Mouse (Mus musculus): ENCODE data around the gene Klk1b24.
"Not testable (repeated sequence)": the region's sequence is repeated elsewhere in the genome, so short reads cannot be mapped to it uniquely, and the experiment has no call there.

The Klk1b24 gene

GRCm38 (mm10) chr7:44187936-44188335, at the start of gene Klk1b24:
Gene Klk1b24, plus strand, starts transcription at chr7:44188236.
- DNase-seq (ENCODE audit: low spot score in 2 of 2): not testable (repeated sequence)

GRCm38 (mm10) chr7:44179299-44180045, 8.6 kb upstream of the Klk1b24 start:
- no peak for DNase-seq (ENCODE audit: low spot score in 2 of 2)

- DNase-seq (ENCODE audit: low spot score in 2 of 2): not testable (repeated sequence)
These were observed 1.5 kb upstream of the Klk1b24 start for GRCm38 (mm10) chr7:44186516-44186915.

- DNase-seq (ENCODE audit: low spot score in 2 of 2): not testable (repeated sequence)
These were observed 5.4 kb downstream of the Klk1b24 start for GRCm38 (mm10) chr7:44193466-44193865.

- DNase-seq (ENCODE audit: low spot score in 2 of 2): no peak
These were observed 9.9 kb downstream of the Klk1b24 start, which contains the start of gene Klk1b3 for GRCm38 (mm10) chr7:44197891-44198290. Gene Klk1b3, plus strand, starts transcription at chr7:44198191.

GRCm38 (mm10) chr7:44207135-44207534, 19.1 kb downstream of the Klk1b24 start, which contains the start of gene Klk1b4:
Gene Klk1b4, plus strand, starts transcription at chr7:44207435.
- DNase-seq (ENCODE audit: low spot score in 2 of 2): not testable (repeated sequence)

GRCm38 (mm10) chr7:44208307-44208706, 20.3 kb downstream of the Klk1b24 start:
- no peak for DNase-seq (ENCODE audit: low spot score in 2 of 2)

- no peak for DNase-seq (ENCODE audit: low spot score in 2 of 2)
These were observed 27.6 kb downstream of the Klk1b24 start, which contains the start of gene Klk1b5 for GRCm38 (mm10) chr7:44215645-44216044. Gene Klk1b5, plus strand, starts transcription at chr7:44215945.

- DNase-seq (ENCODE audit: low spot score in 2 of 2): not testable (repeated sequence)
These were observed 33.6 kb downstream of the Klk1b24 start for GRCm38 (mm10) chr7:44221601-44222000.

- DNase-seq (ENCODE audit: low spot score in 2 of 2): not testable (repeated sequence)
These were observed 34.3 kb downstream of the Klk1b24 start for GRCm38 (mm10) chr7:44222335-44222734.

GRCm38 (mm10) chr7:44225076-44225475, 37.0 kb downstream of the Klk1b24 start, which contains the start of gene Klk1:
Gene Klk1, plus strand, starts transcription at chr7:44225360.
- DNase-seq (ENCODE audit: low spot score in 2 of 2): no peak

GRCm38 (mm10) chr7:44235909-44236308, 47.9 kb downstream of the Klk1b24 start, which contains the start of gene Gm36864:
Gene Gm36864, plus strand, starts transcription at chr7:44236177.
- DNase-seq (ENCODE audit: low spot score in 2 of 2): no peak

- DNase-seq (ENCODE audit: low spot score in 2 of 2): no peak
These were observed 51.9 kb downstream of the Klk1b24 start for GRCm38 (mm10) chr7:44239913-44240312.

GRCm38 (mm10) chr7:44240712-44241111, 52.7 kb downstream of the Klk1b24 start:
- DNase-seq (ENCODE audit: low spot score in 2 of 2): no peak

GRCm38 (mm10) chr7:44241163-44241562, 53.1 kb downstream of the Klk1b24 start:
- no peak for DNase-seq (ENCODE audit: low spot score in 2 of 2)

All from heart, adult 9 months (tissue).